ENCODE assay signal across 8 mouse cellular contexts in the genomic region with DNA sequence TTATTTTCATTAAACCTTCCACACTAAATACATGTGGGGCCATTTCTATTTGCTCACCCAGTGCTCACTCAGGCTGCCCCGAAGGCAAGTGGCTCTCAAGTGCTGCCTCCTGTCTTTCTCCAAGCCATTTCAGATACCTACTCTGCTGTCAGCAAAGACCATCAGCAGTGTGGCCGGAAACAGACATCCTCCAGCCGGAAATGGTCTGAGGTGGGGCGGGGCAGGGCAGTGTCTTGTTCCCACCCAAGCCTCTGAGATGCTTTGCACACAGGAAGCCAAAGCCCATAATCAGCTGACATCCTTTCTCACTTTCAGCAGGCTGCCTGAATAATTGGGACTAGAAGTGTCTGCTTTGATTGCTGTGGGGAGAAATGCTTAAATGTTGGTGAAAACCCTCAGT.
A peak's percentile ranks its signal among the peaks of the same experiment; 100 is the strongest.
DNase-seq lines count a peak whose midpoint lies in the region; ATAC-seq and TF ChIP-seq lines count a peak whose summit lies in the region.

No protein-coding gene starts in this region.

- no peak overlapping the region for H3K4me3 ChIP-seq in thymus, adult 2 months (ENCODE audit: control insufficient read depth, insufficient read depth, low read length)
- no peak overlapping the region for H3K4me3 ChIP-seq in liver, embryonic 11.5 days (ENCODE audit: low read depth, low read length)

- H3K27ac ChIP-seq in thymus, adult 2 months (ENCODE audit: control insufficient read depth, insufficient read depth, low read length): no peak overlapping the region
- no peak overlapping the region for H3K27ac ChIP-seq in liver, embryonic 11.5 days (ENCODE audit: low read depth, low read length)

- H3K9ac ChIP-seq in liver, embryonic 11.5 days (ENCODE audit: low read depth, low read length): no peak overlapping the region

- ATAC-seq in liver, embryonic 11.5 days (replicated peaks; ENCODE audit: low FRiP score): peak; percentile 65; the same call in 1 of the 2 replicates

- peak; percentile 8 for DNase-seq in thymus, adult 2 months
- no peak for DNase-seq in thymus, postnatal 10 days (ENCODE audit: low spot score in 2 of 2)
- DNase-seq in induced T-regulatory cell, adult 2 months (ENCODE audit: low read depth): peak; percentile 70
- DNase-seq in liver, embryonic 11.5 days (ENCODE audit: low spot score): peak; percentile 39
- DNase-seq in thymus, postnatal 4 days: peak; percentile 30
- DNase-seq in B cell, adult 2 months: no peak
- no peak for DNase-seq in adipocyte (ENCODE audit: low spot score)
- no peak for DNase-seq in Muller cell, postnatal 12 days (ENCODE audit: inconsistent ontology term)

- H3K9me3 ChIP-seq in liver, embryonic 11.5 days (ENCODE audit: control insufficient read depth, low read length): no peaks in the 10 kb centered on the region

- 8% methylated on average over 4 of the region's 4 CpGs for WGBS in thymus, adult 2 months
- 31% methylated on average over 4 of the region's 4 CpGs for WGBS in liver, embryonic 11.5 days

- no peaks in the 10 kb centered on the region for H3K36me3 ChIP-seq in thymus, adult 2 months (ENCODE audit: control insufficient read depth, insufficient read depth, low read length)
- no peaks in the 10 kb centered on the region for H3K36me3 ChIP-seq in liver, embryonic 11.5 days (ENCODE audit: control insufficient read depth, insufficient read depth, low read length)

- H3K27me3 ChIP-seq in thymus, adult 2 months (ENCODE audit: control insufficient read depth, insufficient read depth, low read length): no peaks in the 10 kb centered on the region
- H3K27me3 ChIP-seq in liver, embryonic 11.5 days (replicated peaks; ENCODE audit: control insufficient read depth, insufficient read depth, low read length): no peaks in the 10 kb centered on the region

- no peak overlapping the region for H3K4me2 ChIP-seq in liver, embryonic 11.5 days

- peaks cover 17% of the 10 kb centered on the region for H3K4me1 ChIP-seq in thymus, adult 2 months (replicated peaks; ENCODE audit: control insufficient read depth, insufficient read depth, low read length)
- peaks cover 10% of the 10 kb centered on the region for H3K4me1 ChIP-seq in liver, embryonic 11.5 days (replicated peaks; ENCODE audit: control insufficient read depth, insufficient read depth, low read length)

- TF ChIP-seq CTCF in thymus, adult 2 months (IDR thresholded peaks at IDR 0.05; ENCODE audit: borderline replicate concordance, control insufficient read depth, extremely low read depth, insufficient read depth, low read length, poor library complexity): no peak

- no peak for TF ChIP-seq POLR2A in thymus, adult 2 months (IDR thresholded peaks at IDR 0.05; ENCODE audit: control insufficient read depth, extremely low read depth, insufficient read depth, low read length, poor library complexity)

Comparison
In these comparisons a context has a peak if more than half of its experiments do, and no peak if none do; other contexts are left out.
1. DNase-seq: peak in thymus, adult 2 months (single experiment), induced T-regulatory cell, adult 2 months (single experiment), liver, embryonic 11.5 days (single experiment) and thymus, postnatal 4 days (single experiment); none in thymus, postnatal 10 days (0 of 2), B cell, adult 2 months (0 of 2), adipocyte (single experiment) and Muller cell, postnatal 12 days (single experiment).